ENCODE assay signal across 18 mouse cellular contexts in the genomic region with DNA sequence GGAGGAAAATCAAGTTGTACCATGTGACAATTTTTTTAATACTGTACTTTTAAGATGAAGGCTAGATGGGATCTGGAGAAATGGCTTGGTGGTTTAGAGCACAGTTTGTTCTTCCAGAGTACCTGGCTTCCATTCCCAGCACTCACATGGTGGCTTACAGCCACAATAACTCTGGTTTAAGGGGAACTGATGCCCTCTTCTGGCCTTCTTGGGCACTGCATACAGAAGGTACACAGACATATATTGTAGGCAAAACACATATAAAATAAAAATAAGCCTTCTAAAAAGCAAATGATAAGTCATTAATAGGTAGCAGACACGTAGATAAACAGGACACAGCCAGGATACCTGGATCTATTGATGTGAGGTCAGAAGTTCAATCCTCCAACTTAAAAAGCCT. TPM values are rescaled to one million over a fixed set of nuclear protein-coding genes. Genes with fewer than 3 reads are reported as not detected.
DNase-seq lines count a peak whose midpoint lies in the region; ATAC-seq and TF ChIP-seq lines count a peak whose summit lies in the region.
"Had no signal": no experiment of that assay in that cellular context is flagged by ENCODE, and none has a peak within 500 bp of the region (broad histone marks: within the 10 kb centered on the region; RNA-seq: fewer than 3 reads in every experiment).

No protein-coding gene starts in this region.

- H3K9ac ChIP-seq in hindbrain, postnatal 0 days (replicated peaks; ENCODE audit: low read length): no peak overlapping the region
- no peak overlapping the region for H3K9ac ChIP-seq in lung, postnatal 0 days (replicated peaks; ENCODE audit: low read depth)
- no peak overlapping the region for H3K9ac ChIP-seq in CH12.LX (ENCODE audit: insufficient read depth, low read depth)
- H3K9ac ChIP-seq: liver, embryonic 13.5 days; neural tube, embryonic 12.5 days had no signal

- peak; percentile 10 for TF ChIP-seq RAD21 in CH12.LX (IDR thresholded peaks at IDR 0.05; ENCODE audit: low read depth, low read length)

- H3K4me3 ChIP-seq in hindbrain, postnatal 0 days (ENCODE audit: low read length): no peak overlapping the region
- H3K4me3 ChIP-seq in hindbrain, embryonic 10.5 days: no peak overlapping the region
- no peak overlapping the region for H3K4me3 ChIP-seq in lung, postnatal 0 days (ENCODE audit: low read depth, low read length)
- no peak overlapping the region for H3K4me3 ChIP-seq in CH12.LX (replicated peaks in 1 of 3; ENCODE audit: low read depth in 2 of 3, low read length in 2 of 3, poor library complexity in 1 of 3)
- H3K4me3 ChIP-seq: heart, embryonic 10.5 days; liver, embryonic 13.5 days; neural tube, embryonic 12.5 days had no signal

- H3K4me1 ChIP-seq in hindbrain, postnatal 0 days (ENCODE audit: insufficient read depth, low read length): peaks cover 19% of the 10 kb centered on the region
- peaks cover 34% of the 10 kb centered on the region for H3K4me1 ChIP-seq in hindbrain, embryonic 10.5 days (replicated peaks)
- no peaks in the 10 kb centered on the region for H3K4me1 ChIP-seq in lung, postnatal 0 days (ENCODE audit: insufficient read depth, low read depth, low read length)
- no peaks in the 10 kb centered on the region for H3K4me1 ChIP-seq in CH12.LX (ENCODE audit: control insufficient read depth in 1 of 2, insufficient read depth in 2 of 2)
- H3K4me1 ChIP-seq: liver, embryonic 13.5 days had no signal

- H3K4me2 ChIP-seq in hindbrain, postnatal 0 days (ENCODE audit: low read depth, low read length): no peak overlapping the region
- no peak overlapping the region for H3K4me2 ChIP-seq in lung, postnatal 0 days (replicated peaks; ENCODE audit: low read depth, low read length)
- no peak overlapping the region for H3K4me2 ChIP-seq in CH12.LX (ENCODE audit: insufficient read depth, low read depth, poor library complexity, severe bottlenecking)
- H3K4me2 ChIP-seq: liver, embryonic 13.5 days; neural tube, embryonic 12.5 days had no signal

- no peak for ATAC-seq in hindbrain, postnatal 0 days
- ATAC-seq in lung, postnatal 0 days: no peak
- ATAC-seq: midbrain, embryonic 16.5 days had no signal

- no peak overlapping the region for H3K27ac ChIP-seq in hindbrain, postnatal 0 days
- no peak overlapping the region for H3K27ac ChIP-seq in hindbrain, embryonic 10.5 days
- no peak overlapping the region for H3K27ac ChIP-seq in lung, postnatal 0 days (ENCODE audit: low read length)
- no peak overlapping the region for H3K27ac ChIP-seq in CH12.LX (ENCODE audit: insufficient read depth, low read depth)
- H3K27ac ChIP-seq: heart, embryonic 10.5 days; liver, embryonic 13.5 days; neural tube, embryonic 12.5 days had no signal

- WGBS in hindbrain, postnatal 0 days: 93% methylated on average over 1 of the region's 1 CpGs
- WGBS in hindbrain, embryonic 10.5 days: 87% methylated on average over 1 of the region's 1 CpGs
- 85% methylated on average over 1 of the region's 1 CpGs for WGBS in lung, postnatal 0 days

- peak; percentile 25; the same call in 1 of the 2 replicates for TF ChIP-seq CTCF in hindbrain, postnatal 0 days (IDR thresholded peaks at IDR 0.05; ENCODE audit: low read depth)
- peak; percentile 31 for TF ChIP-seq CTCF in lung, postnatal 0 days (IDR thresholded peaks at IDR 0.05)
- peak in 1 of 2 experiments; percentile 39; a peak in 2 of 4 replicates for TF ChIP-seq CTCF in CH12.LX (conservative IDR thresholded peaks at IDR 0.05 in 1 of 2, IDR thresholded peaks at IDR 0.05 in 1 of 2; ENCODE audit: low read depth in 2 of 2, low read length in 2 of 2)

- in situ Hi-C loops in CH12.LX (cut with MboI; ENCODE audit: low pct_ligation_motif_present, low pct_unique_long_range_greater_than_20kb, low sequenced_read_pairs): no loop called here

- dilution Hi-C loops in CH12.LX (cut with MboI; ENCODE audit: extremely low pct_ligation_motif_present, extremely low pct_unique_long_range_greater_than_20kb, low sequenced_read_pairs): no loop called here

- DNase-seq in hindbrain, postnatal 0 days (ENCODE audit: low spot score): no peak
- no peak for DNase-seq in hindbrain, embryonic 10.5 days (ENCODE audit: low spot score)
- no peak for DNase-seq in lung, postnatal 0 days (ENCODE audit: low spot score)
- no peak for DNase-seq in lung, postnatal 25 days (ENCODE audit: low spot score)
- DNase-seq in CH12.LX (ENCODE audit: extremely low read depth) (no peak), ZHBTc4 (ENCODE audit: low read depth, low spot score) (peak; percentile 46)
- no peak for DNase-seq in testis, postnatal 10 days (ENCODE audit: low spot score)
- DNase-seq in ovary, postnatal 36 days (ENCODE audit: low spot score): no peak
- DNase-seq: adrenal gland, postnatal 25 days; cerebellum, postnatal 25 days; gastrocnemius, postnatal 14 days; heart, postnatal 14 days; kidney, postnatal 10 days; liver, embryonic 13.5 days; thymus, adult 18-20 months had no signal

- no peaks in the 10 kb centered on the region for H3K79me2 ChIP-seq in CH12.LX (replicated peaks; ENCODE audit: control insufficient read depth, extremely low read depth, insufficient read depth, poor library complexity, severe bottlenecking)

- no peaks in the 10 kb centered on the region for H3K9me3 ChIP-seq in hindbrain, postnatal 0 days (ENCODE audit: low read length)
- no peaks in the 10 kb centered on the region for H3K9me3 ChIP-seq in hindbrain, embryonic 10.5 days
- no peaks in the 10 kb centered on the region for H3K9me3 ChIP-seq in lung, postnatal 0 days (ENCODE audit: low read length)
- H3K9me3 ChIP-seq in CH12.LX (replicated peaks; ENCODE audit: low read length): no peaks in the 10 kb centered on the region
- H3K9me3 ChIP-seq: heart, embryonic 10.5 days; liver, embryonic 13.5 days; neural tube, embryonic 12.5 days had no signal

- TF ChIP-seq EP300 in lung, postnatal 0 days (IDR thresholded peaks at IDR 0.05): no peak
- TF ChIP-seq EP300 in CH12.LX (IDR thresholded peaks at IDR 0.05; ENCODE audit: low read length): no peak

- TF ChIP-seq POLR2A in CH12.LX (IDR thresholded peaks at IDR 0.05; ENCODE audit: low read depth, low read length): no peak

- no peaks in the 10 kb centered on the region for H3K27me3 ChIP-seq in hindbrain, postnatal 0 days (ENCODE audit: insufficient read depth, low read length)
- no peaks in the 10 kb centered on the region; the same call in 1 of the 2 replicates for H3K27me3 ChIP-seq in hindbrain, embryonic 10.5 days (ENCODE audit: insufficient read depth, poor library complexity, severe bottlenecking)
- H3K27me3 ChIP-seq in lung, postnatal 0 days (replicated peaks; ENCODE audit: insufficient read depth, low read length): no peaks in the 10 kb centered on the region
- H3K27me3 ChIP-seq in CH12.LX (replicated peaks): no peaks in the 10 kb centered on the region
- H3K27me3 ChIP-seq: liver, embryonic 13.5 days had no signal

- no peaks in the 10 kb centered on the region for H3K36me3 ChIP-seq in hindbrain, postnatal 0 days (ENCODE audit: insufficient read depth, low read length)
- no peaks in the 10 kb centered on the region for H3K36me3 ChIP-seq in hindbrain, embryonic 10.5 days
- H3K36me3 ChIP-seq in lung, postnatal 0 days (ENCODE audit: insufficient read depth, low read length): no peaks in the 10 kb centered on the region
- H3K36me3 ChIP-seq in CH12.LX (replicated peaks in 1 of 2; ENCODE audit: control insufficient read depth in 1 of 2, insufficient read depth in 1 of 2, low read length in 1 of 2): no peaks in the 10 kb centered on the region
- H3K36me3 ChIP-seq: heart, embryonic 10.5 days; liver, embryonic 13.5 days; neural tube, embryonic 12.5 days had no signal

TF ChIP-seq in CH12.LX, 34 proteins besides CTCF, POLR2A, EP300 and RAD21:
- no peak for TF ChIP-seq NELFE (IDR thresholded peaks at IDR 0.05; ENCODE audit: low read depth, low read length)
- no peak for TF ChIP-seq E2F4 (IDR thresholded peaks at IDR 0.05; ENCODE audit: insufficient replicate concordance, low read depth, low read length)
- TF ChIP-seq MAX (IDR thresholded peaks at IDR 0.05; ENCODE audit: low read length): no peak
- no peak for TF ChIP-seq CHD1 (IDR thresholded peaks at IDR 0.05; ENCODE audit: low read depth, low read length)
- TF ChIP-seq SMC3 (IDR thresholded peaks at IDR 0.05; ENCODE audit: low read depth, low read length): peak; percentile 9; the same call in 1 of the 2 replicates
- TF ChIP-seq ELF1 (IDR thresholded peaks at IDR 0.05; ENCODE audit: low read depth, low read length): no peak

RNA-seq across cellular contexts. Expression of a gene that starts 56.3 kb away (rescaled TPM):
- total RNA-seq in hindbrain, postnatal 0 days (2014; rRNA removed): 48.5 and 51.3 TPM in 2 replicates
- 62.1 and 65.5 TPM in 2 replicates for polyA plus RNA-seq in hindbrain, postnatal 0 days (2015; fragmentation: Nextera tagmentation; extraction: Ambion mirVana)
- 51.5 and 58.1 TPM in 2 replicates for polyA plus RNA-seq in hindbrain, embryonic 10.5 days (2016; fragmentation: Nextera tagmentation; extraction: Ambion mirVana)
- polyA plus RNA-seq in lung, postnatal 0 days (2015; fragmentation: Nextera tagmentation; extraction: Ambion mirVana): 49.7 and 59.6 TPM in 2 replicates
- total RNA-seq in CH12.LX (2012; rRNA removed) (20.1 and 23.8 TPM in 2 replicates), CH12.LX (2014; rRNA removed) (13.5 and 16.3 TPM in 2 replicates)
- polyA plus RNA-seq in CH12.LX (2012; ENCODE audit: insufficient read length, low read depth): 48.0 and 62.0 TPM in 2 replicates
